Mouse (Mus musculus): ENCODE results near the gene Aadacl3. TPM values are rescaled to one million over a fixed set of nuclear protein-coding genes. Genes with fewer than 3 reads are reported as not detected.

Gene Aadacl3
- 0.07 TPM in 1 of 2 replicates, not detected in the other for polyA plus RNA-seq (2015; fragmentation: Nextera tagmentation; extraction: Ambion mirVana)

DNA sequence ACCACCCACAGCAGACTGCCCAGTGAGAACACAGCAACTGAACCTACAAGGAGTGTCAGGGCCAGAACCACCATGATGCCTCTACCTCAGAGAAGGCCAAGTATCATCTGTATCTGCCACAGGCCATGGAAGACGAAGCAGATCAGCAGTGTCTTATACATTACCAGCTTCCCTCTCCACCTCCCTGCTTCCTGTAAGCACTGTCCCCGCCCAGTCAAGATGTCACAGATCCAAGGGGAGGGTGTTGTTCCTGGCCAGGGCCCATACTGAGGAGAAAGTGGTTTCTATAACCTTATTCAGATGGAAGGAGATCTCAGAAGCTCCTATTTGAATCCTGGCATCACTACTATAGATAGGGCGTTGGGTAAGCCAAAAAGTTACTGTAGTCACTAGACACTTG lies at the start of gene Aadacl3:
TSS of gene Aadacl3 (minus strand) at position 101 of the 400 bp plus-strand sequence.
- Histone ChIP-seq H3K36me3 (no peaks in the 10 kb centered on the region), H3K4me2 (replicated peaks) (no peak within 1 kb of the TSS), H3K9ac (no peak within 1 kb of the TSS), H3K4me3 (replicated peaks) (no peak within 1 kb of the TSS), H3K4me1 (no peaks in the 10 kb centered on the region), H3K9me3 (replicated peaks) (no peaks in the 10 kb centered on the region), H3K27me3 (no peaks in the 10 kb centered on the region), H3K27ac (replicated peaks) (no peak within 1 kb of the TSS)
- ATAC-seq (ENCODE audit: insufficient number of reproducible peaks, low FRiP score, low TSS enrichment, low read depth) = no peak
- 66% methylated on average over 3 of the region's 3 CpGs for WGBS

GRCm38 (mm10) chr4:144506518-144506917 lies 43.0 kb upstream of the Aadacl3 start:
- no peak overlapping the region for H3K4me2 ChIP-seq (replicated peaks)
- no peaks in the 10 kb centered on the region for H3K9me3 ChIP-seq (replicated peaks)
- H3K4me1 ChIP-seq = no peaks in the 10 kb centered on the region
- H3K9ac ChIP-seq = no peak overlapping the region
- H3K36me3 ChIP-seq = no peaks in the 10 kb centered on the region
- no peak overlapping the region for H3K27ac ChIP-seq (replicated peaks)
- no peaks in the 10 kb centered on the region for H3K27me3 ChIP-seq
- no peak overlapping the region for H3K4me3 ChIP-seq (replicated peaks)
- ATAC-seq (ENCODE audit: insufficient number of reproducible peaks, low FRiP score, low TSS enrichment, low read depth) = no peak
- WGBS = 78% methylated on average over 1 of the region's 1 CpGs

DNA sequence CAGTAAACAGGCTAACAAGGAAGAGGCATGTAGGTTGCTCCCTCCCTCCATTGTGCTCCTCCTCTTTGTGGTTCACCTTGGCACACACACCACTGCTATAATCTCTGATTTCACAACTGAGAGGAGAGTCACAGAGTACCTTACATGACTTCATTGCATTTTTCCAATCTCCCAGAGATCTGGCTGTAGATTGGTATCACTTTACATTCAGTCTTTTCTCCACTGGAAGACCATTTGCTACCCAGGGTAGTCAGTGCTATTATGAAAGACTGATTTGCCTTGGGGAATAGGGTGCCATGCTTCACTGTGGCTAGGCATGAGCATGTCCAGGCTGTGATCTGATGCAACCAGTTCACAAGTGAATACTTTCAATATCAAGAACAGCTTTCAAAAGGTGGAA lies 29.8 kb upstream of the Aadacl3 start:
- Histone ChIP-seq H3K36me3 (no peaks in the 10 kb centered on the region), H3K27ac (replicated peaks) (no peak overlapping the region), H3K4me3 (replicated peaks) (no peak overlapping the region), H3K4me1 (no peaks in the 10 kb centered on the region), H3K4me2 (replicated peaks) (no peak overlapping the region), H3K27me3 (no peaks in the 10 kb centered on the region), H3K9me3 (replicated peaks) (no peaks in the 10 kb centered on the region), H3K9ac (no peak overlapping the region)
- ATAC-seq (ENCODE audit: insufficient number of reproducible peaks, low FRiP score, low TSS enrichment, low read depth) = no peak

DNA sequence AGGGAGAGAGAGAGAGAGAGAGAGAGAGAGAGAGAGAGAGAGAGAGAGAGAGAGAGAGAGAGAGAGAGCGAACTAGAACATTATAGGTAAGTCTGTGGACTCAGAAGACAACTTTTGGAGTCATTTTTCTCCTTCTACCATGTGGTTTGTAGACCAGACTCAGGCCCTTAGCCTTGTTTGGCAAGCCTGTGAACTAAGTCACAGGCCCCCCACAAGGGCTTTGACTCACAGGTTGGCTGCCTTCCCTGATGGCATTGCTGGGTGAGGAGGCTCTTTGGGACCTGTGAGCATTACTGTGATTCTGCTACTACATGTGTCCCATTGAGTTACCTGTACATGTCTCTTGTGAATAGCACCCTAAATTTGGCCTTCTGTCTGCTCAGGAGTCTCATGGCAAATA lies 4.5 kb upstream of the Aadacl3 start:
- Histone ChIP-seq H3K4me2 (replicated peaks) (no peak overlapping the region), H3K9me3 (replicated peaks) (no peaks in the 10 kb centered on the region), H3K27ac (replicated peaks) (no peak overlapping the region), H3K36me3 (no peaks in the 10 kb centered on the region), H3K4me3 (replicated peaks) (no peak overlapping the region), H3K27me3 (no peaks in the 10 kb centered on the region), H3K4me1 (no peaks in the 10 kb centered on the region), H3K9ac (no peak overlapping the region)
- 73% methylated on average over 1 of the region's 1 CpGs for WGBS
- no peak for ATAC-seq (ENCODE audit: insufficient number of reproducible peaks, low FRiP score, low TSS enrichment, low read depth)

DNA sequence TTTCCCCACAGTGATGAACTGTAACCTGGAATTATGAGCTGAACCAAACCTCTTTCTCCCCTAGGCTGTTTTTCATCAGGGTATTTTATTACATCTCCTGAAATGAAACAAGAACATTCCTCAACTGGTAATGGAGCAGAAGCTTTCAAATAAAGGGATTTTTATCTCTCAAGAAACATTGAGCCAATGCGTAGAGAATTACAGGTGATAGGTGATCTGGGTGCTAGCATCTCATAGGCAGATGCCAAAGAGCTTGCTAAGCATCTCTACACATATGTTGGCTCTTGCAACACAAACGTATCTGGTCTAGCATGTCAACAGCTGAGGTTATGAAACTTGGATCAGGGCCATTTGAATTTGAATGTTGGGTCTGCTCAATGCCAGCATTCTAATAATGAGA lies 1.6 kb upstream of the Aadacl3 start:
- no peaks in the 10 kb centered on the region for H3K27me3 ChIP-seq
- WGBS = 56% methylated on average over 2 of the region's 2 CpGs
- no peak overlapping the region for H3K4me2 ChIP-seq (replicated peaks)
- H3K9me3 ChIP-seq (replicated peaks) = no peaks in the 10 kb centered on the region
- ATAC-seq (ENCODE audit: insufficient number of reproducible peaks, low FRiP score, low TSS enrichment, low read depth) = no peak
- no peak overlapping the region for H3K27ac ChIP-seq (replicated peaks)
- no peaks in the 10 kb centered on the region for H3K36me3 ChIP-seq
- H3K4me3 ChIP-seq (replicated peaks) = no peak overlapping the region
- H3K4me1 ChIP-seq = no peaks in the 10 kb centered on the region
- H3K9ac ChIP-seq = no peak overlapping the region

DNA sequence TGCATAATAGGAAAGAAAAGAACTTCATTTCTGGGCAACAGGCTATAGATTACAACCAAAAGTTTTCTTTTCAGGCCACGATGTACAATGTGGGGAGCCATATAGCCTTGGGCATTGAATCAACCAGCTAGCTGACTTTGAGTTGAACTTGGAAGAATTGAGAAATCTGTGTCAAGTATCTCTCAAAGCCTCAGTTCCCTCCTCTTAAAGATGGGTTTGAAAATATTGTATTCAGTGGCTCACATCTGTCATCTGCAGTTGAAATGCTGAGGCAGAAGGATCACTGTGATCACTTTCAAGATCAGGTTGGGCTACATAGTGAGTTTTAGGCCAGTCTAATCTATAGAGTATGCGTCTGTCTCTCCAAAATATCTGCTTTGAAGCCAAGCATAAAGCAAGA lies 10.3 kb downstream of the Aadacl3 start, which contains the start of gene Gm9944:
TSS of gene Gm9944 (minus strand) at position 101 of the 400 bp plus-strand sequence.
- H3K36me3 ChIP-seq = no peaks in the 10 kb centered on the region
- no peaks in the 10 kb centered on the region for H3K27me3 ChIP-seq

GRCm38 (mm10) chr4:144448546-144448945 lies 15.0 kb downstream of the Aadacl3 start:
- H3K4me3 ChIP-seq (replicated peaks) = no peak overlapping the region
- no peak overlapping the region for H3K4me2 ChIP-seq (replicated peaks)
- H3K9me3 ChIP-seq (replicated peaks) = peaks cover 4% of the 10 kb centered on the region; the same call in 1 of the 2 replicates
- no peak overlapping the region for H3K27ac ChIP-seq (replicated peaks)
- H3K27me3 ChIP-seq = no peaks in the 10 kb centered on the region
- no peaks in the 10 kb centered on the region for H3K4me1 ChIP-seq
- WGBS = 39% methylated on average over 2 of the region's 2 CpGs
- no peak overlapping the region for H3K9ac ChIP-seq
- ATAC-seq (ENCODE audit: insufficient number of reproducible peaks, low FRiP score, low TSS enrichment, low read depth) = no peak
- H3K36me3 ChIP-seq = no peaks in the 10 kb centered on the region

More for the DNA sequence above, 10.3 kb downstream of the Aadacl3 start, which contains the start of gene Gm9944:
- Histone ChIP-seq H3K9ac (no peak within 1 kb of the TSS), H3K4me2 (replicated peaks) (no peak within 1 kb of the TSS), H3K27ac (replicated peaks) (no peak within 1 kb of the TSS), H3K9me3 (replicated peaks) (peaks cover 6% of the 10 kb centered on the region; the same call in 1 of the 2 replicates), H3K4me3 (replicated peaks) (no peak within 1 kb of the TSS), H3K4me1 (no peaks in the 10 kb centered on the region)
- WGBS = 52% methylated on average over 2 of the region's 2 CpGs
- ATAC-seq (ENCODE audit: insufficient number of reproducible peaks, low FRiP score, low TSS enrichment, low read depth) = no peak

DNA sequence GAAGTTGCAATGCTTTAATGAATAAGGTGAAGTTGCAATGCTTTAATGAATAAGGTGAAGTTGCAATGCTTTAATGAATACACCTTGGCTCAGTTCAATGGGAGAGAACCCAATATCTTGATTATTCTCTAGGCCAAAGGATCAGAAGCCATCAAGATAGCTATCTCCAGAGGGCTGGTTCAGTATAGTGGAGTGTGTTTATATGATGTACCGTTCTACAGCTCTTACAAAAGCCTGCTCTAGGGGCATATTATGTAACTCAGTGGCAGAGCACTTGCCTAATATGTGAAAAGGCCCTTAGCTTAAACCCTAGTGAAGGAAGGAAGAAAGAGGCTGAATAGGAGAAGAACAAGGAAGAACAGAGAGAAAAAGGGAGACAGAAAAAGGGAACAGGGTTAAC lies 22.0 kb downstream of the Aadacl3 start:
- 63% methylated on average over 1 of the region's 1 CpGs for WGBS
- Histone ChIP-seq H3K4me3 (replicated peaks) (no peak overlapping the region), H3K36me3 (no peaks in the 10 kb centered on the region), H3K27ac (replicated peaks) (no peak overlapping the region), H3K9ac (no peak overlapping the region), H3K4me1 (no peaks in the 10 kb centered on the region), H3K9me3 (replicated peaks) (no peaks in the 10 kb centered on the region), H3K4me2 (replicated peaks) (no peak overlapping the region), H3K27me3 (no peaks in the 10 kb centered on the region)
- ATAC-seq (ENCODE audit: insufficient number of reproducible peaks, low FRiP score, low TSS enrichment, low read depth) = no peak

DNA sequence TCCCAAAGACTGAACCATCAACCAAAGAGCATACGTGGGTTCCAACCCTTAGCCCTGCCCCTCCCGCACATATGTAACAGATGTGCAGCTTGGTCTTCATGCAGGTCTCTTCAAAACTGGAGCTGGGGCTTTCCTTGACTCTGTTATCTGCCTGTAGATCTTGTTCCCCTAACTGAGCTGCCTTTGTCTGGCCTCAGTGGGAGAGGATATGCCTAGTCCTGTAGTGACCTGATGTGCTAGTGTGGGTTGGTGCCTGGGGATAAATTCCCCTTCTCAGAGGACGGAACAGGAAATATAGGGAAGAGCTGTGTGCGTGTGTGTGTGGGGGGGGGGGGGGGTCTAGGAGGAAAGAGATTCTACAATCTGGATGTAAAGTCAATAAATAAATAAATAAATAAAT lies 22.5 kb downstream of the Aadacl3 start:
- no peak for ATAC-seq (ENCODE audit: insufficient number of reproducible peaks, low FRiP score, low TSS enrichment, low read depth)
- Histone ChIP-seq H3K9me3 (replicated peaks) (no peaks in the 10 kb centered on the region), H3K9ac (no peak overlapping the region), H3K27ac (replicated peaks) (no peak overlapping the region), H3K4me1 (no peaks in the 10 kb centered on the region), H3K36me3 (no peaks in the 10 kb centered on the region), H3K27me3 (no peaks in the 10 kb centered on the region), H3K4me3 (replicated peaks) (no peak overlapping the region), H3K4me2 (replicated peaks) (no peak overlapping the region)
- 71% methylated on average over 4 of the region's 4 CpGs for WGBS

DNA sequence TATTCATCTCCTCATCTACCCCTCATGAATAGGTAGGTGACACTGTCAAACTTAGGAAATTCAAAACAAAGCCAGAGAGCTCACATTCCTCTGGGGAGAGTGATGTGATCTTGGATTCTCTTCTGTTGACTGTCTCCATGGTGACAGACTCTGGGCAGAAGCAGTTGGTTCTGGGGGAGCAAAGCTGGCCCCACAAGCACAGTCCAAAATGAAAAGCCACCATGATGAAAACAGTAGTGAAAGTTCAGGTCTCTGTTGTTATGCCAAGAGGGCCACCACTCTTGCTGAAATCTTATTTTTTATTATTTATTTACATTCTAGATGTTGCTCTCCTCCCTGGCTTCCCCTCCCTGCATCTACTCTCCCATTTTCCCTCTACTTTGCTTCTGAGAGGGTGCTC lies 24.9 kb downstream of the Aadacl3 start, which contains the start of gene 1700012P22Rik:
TSS of gene 1700012P22Rik (minus strand) at position 101 of the 400 bp plus-strand sequence.
- no peaks in the 10 kb centered on the region for H3K9me3 ChIP-seq (replicated peaks)
- no peak within 1 kb of the TSS for H3K4me3 ChIP-seq (replicated peaks)
- no peak for ATAC-seq (ENCODE audit: insufficient number of reproducible peaks, low FRiP score, low TSS enrichment, low read depth)
- no peaks in the 10 kb centered on the region for H3K27me3 ChIP-seq
- no peaks in the 10 kb centered on the region for H3K36me3 ChIP-seq
- H3K27ac ChIP-seq (replicated peaks) = no peak within 1 kb of the TSS
- H3K4me2 ChIP-seq (replicated peaks) = no peak within 1 kb of the TSS
- no peaks in the 10 kb centered on the region for H3K4me1 ChIP-seq
- no peak within 1 kb of the TSS for H3K9ac ChIP-seq

DNA sequence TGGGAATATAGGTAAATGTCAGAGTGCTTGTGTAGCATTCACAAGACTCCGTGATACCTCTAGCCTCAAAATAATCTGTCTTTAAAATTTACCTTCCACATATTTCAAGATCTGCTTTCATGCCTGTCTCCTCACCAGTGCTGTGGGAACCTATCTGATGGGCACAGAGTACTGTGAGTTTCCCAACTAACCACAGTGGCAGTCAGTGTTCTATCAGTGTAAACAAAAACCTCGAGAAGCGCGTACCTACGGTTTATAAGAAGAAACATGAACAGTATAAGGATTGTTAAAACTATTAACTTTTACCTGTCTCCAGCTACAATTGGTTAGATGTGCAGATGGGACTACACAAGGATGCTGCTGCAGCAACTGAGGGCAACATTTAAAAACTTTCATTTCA lies 30.3 kb downstream of the Aadacl3 start:
- 84% methylated on average over 5 of the region's 5 CpGs for WGBS
- H3K27me3 ChIP-seq = no peaks in the 10 kb centered on the region
- H3K4me1 ChIP-seq = no peaks in the 10 kb centered on the region
- no peak overlapping the region for H3K27ac ChIP-seq (replicated peaks)
- no peaks in the 10 kb centered on the region for H3K36me3 ChIP-seq
- no peak overlapping the region for H3K4me2 ChIP-seq (replicated peaks)
- H3K4me3 ChIP-seq (replicated peaks) = no peak overlapping the region
- H3K9ac ChIP-seq = no peak overlapping the region
- ATAC-seq (ENCODE audit: insufficient number of reproducible peaks, low FRiP score, low TSS enrichment, low read depth) = no peak
- no peaks in the 10 kb centered on the region for H3K9me3 ChIP-seq (replicated peaks)

GRCm38 (mm10) chr4:144430723-144431122 lies 32.8 kb downstream of the Aadacl3 start:
- Histone ChIP-seq H3K4me1 (no peaks in the 10 kb centered on the region), H3K27me3 (no peaks in the 10 kb centered on the region), H3K4me3 (replicated peaks) (no peak overlapping the region), H3K36me3 (no peaks in the 10 kb centered on the region), H3K27ac (replicated peaks) (no peak overlapping the region), H3K4me2 (replicated peaks) (no peak overlapping the region), H3K9me3 (replicated peaks) (no peaks in the 10 kb centered on the region), H3K9ac (no peak overlapping the region)
- no peak for ATAC-seq (ENCODE audit: insufficient number of reproducible peaks, low FRiP score, low TSS enrichment, low read depth)
- WGBS = 87% methylated on average over 2 of the region's 2 CpGs
